Mouse (Mus musculus): ENCODE data around the gene Cdh22. TPM values are rescaled to one million over a fixed set of nuclear protein-coding genes. Genes with fewer than 3 reads are reported as not detected.

The Cdh22 gene
- polyA plus RNA-seq, 1 experiment from 2014 or later, result 0.78 TPM

DNA sequence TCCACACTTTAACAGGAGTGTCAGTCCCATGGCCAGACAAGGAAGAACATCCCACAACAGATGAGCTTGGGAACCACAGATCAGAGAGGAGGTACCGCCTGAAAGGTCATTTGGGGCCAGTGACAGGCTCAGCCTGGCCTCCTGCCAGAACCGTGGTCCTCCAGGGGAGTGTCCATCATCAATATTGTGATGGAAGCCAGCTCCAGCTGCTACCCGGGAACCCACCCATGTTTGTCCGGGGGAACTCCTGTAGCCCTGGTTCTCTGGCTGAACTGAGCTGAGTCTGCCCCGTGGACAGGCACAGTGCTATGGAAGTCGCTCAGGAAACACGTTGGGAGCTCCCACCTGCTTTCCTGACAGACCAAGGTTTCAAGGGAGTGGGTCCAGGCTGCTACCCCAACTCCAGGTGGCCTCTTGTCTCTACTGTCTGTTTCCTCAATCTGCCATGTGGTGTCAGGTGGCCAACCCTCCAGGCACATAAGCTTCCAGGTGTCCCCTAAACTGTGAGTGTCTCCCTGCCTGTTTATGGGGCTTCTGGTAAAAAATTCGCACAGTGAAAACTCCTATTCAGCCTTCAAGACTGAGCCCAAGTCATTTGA is 14.2 kb downstream of the Cdh22 start:
- Histone ChIP-seq H3K9me3 (replicated peaks) (no peaks in the 10 kb centered on the region), H3K27me3 (peaks cover 99% of the 10 kb centered on the region), H3K4me3 (replicated peaks) (no peak overlapping the region), H3K9ac (no peak overlapping the region), H3K27ac (no peak overlapping the region), H3K4me1 (peaks cover 9% of the 10 kb centered on the region), H3K4me2 (no peak overlapping the region), H3K36me3 (no peaks in the 10 kb centered on the region)
- no peak for ATAC-seq (replicated peaks; ENCODE audit: low FRiP score)
- whole genome bisulfite sequencing, result 57% methylated on average over 8 of the region's 8 CpGs

GRCm38 (mm10) chr2:165218954-165219353 is 15.7 kb downstream of the Cdh22 start:
- WGBS, result 67% methylated on average over 8 of the region's 8 CpGs
- peaks cover 15% of the 10 kb centered on the region for H3K4me1 ChIP-seq
- H3K27ac ChIP-seq, result no peak overlapping the region
- H3K9ac ChIP-seq, result no peak overlapping the region
- no peaks in the 10 kb centered on the region for H3K9me3 ChIP-seq (replicated peaks)
- no peak for ATAC-seq (replicated peaks; ENCODE audit: low FRiP score)
- H3K4me2 ChIP-seq, result no peak overlapping the region
- H3K36me3 ChIP-seq, result no peaks in the 10 kb centered on the region
- no peak overlapping the region for H3K4me3 ChIP-seq (replicated peaks)
- H3K27me3 ChIP-seq, result peaks cover 100% of the 10 kb centered on the region

- no peak overlapping the region for H3K9ac ChIP-seq
- no peak overlapping the region for H3K4me2 ChIP-seq
- ATAC-seq (replicated peaks; ENCODE audit: low FRiP score), result no peak
- no peaks in the 10 kb centered on the region for H3K9me3 ChIP-seq (replicated peaks)
- H3K36me3 ChIP-seq, result no peaks in the 10 kb centered on the region
- H3K27me3 ChIP-seq, result peaks cover 100% of the 10 kb centered on the region
- no peak overlapping the region for H3K4me3 ChIP-seq (replicated peaks)
- H3K27ac ChIP-seq, result no peak overlapping the region
- 81% methylated on average over 16 of the region's 16 CpGs for WGBS
- H3K4me1 ChIP-seq, result peaks cover 20% of the 10 kb centered on the region
Measured at GRCm38 (mm10) chr2:165217361-165218149, 17.1 kb downstream of the Cdh22 start.

- Histone ChIP-seq H3K4me2 (peak overlapping the region; percentile 45), H3K4me1 (peaks cover 37% of the 10 kb centered on the region), H3K9me3 (replicated peaks) (no peaks in the 10 kb centered on the region), H3K9ac (no peak overlapping the region), H3K4me3 (replicated peaks) (peak overlapping the region; percentile 11), H3K27me3 (peaks cover 100% of the 10 kb centered on the region), H3K36me3 (no peaks in the 10 kb centered on the region), H3K27ac (no peak overlapping the region)
- WGBS, result 2% methylated on average over 39 of the region's 39 CpGs
- peak; percentile 56; the same call in 1 of the 2 replicates for ATAC-seq (replicated peaks; ENCODE audit: low FRiP score)
Measured at GRCm38 (mm10) chr2:165215103-165215951, 19.3 kb downstream of the Cdh22 start.

DNA sequence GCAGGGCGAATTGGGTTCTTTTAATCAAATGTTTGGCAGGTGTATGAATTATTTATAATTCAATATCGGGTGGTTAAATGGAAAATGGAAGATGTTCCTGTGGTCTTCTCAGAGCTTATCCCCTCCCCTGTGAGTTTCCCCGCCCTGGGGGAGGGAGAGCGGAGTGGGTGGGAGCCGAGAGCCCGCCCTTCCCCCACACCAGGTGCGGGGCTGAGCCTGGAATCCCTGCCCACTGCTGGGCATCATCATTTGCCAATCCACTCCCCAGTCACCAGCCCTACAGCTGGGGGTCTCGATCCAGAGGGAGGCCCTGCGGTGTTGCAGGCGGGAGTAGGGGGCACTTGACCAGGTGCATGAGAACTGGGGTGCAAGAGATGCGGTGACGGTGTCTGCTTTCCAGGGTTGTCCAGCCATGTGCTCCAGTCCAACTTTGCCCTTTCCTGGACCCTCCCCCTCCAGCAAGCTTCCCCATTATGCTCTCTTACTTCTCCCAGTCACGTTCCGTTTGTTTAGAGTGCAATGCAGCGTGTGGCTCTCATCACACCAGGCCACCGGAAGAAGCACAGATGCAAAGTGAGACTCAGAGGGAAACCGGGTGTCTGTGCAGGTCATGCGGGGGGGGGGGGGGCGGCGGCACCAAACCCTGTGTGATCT is 23.1 kb downstream of the Cdh22 start:
- no peaks in the 10 kb centered on the region for H3K36me3 ChIP-seq
- H3K4me3 ChIP-seq (replicated peaks), result no peak overlapping the region
- peaks cover 39% of the 10 kb centered on the region for H3K4me1 ChIP-seq
- H3K27ac ChIP-seq, result no peak overlapping the region
- peaks cover 97% of the 10 kb centered on the region for H3K27me3 ChIP-seq
- H3K9ac ChIP-seq, result no peak overlapping the region
- H3K4me2 ChIP-seq, result peak overlapping the region; percentile 24; the same call in 1 of the 2 replicates
- no peak; the same call in 1 of the 2 replicates for ATAC-seq (replicated peaks; ENCODE audit: low FRiP score)
- 2% methylated on average over 20 of the region's 20 CpGs for WGBS
- H3K9me3 ChIP-seq (replicated peaks), result no peaks in the 10 kb centered on the region

GRCm38 (mm10) chr2:165210948-165211347 is 23.7 kb downstream of the Cdh22 start:
- Histone ChIP-seq H3K9me3 (replicated peaks) (no peaks in the 10 kb centered on the region), H3K4me3 (replicated peaks) (no peak overlapping the region), H3K27me3 (peaks cover 96% of the 10 kb centered on the region), H3K4me2 (peak overlapping the region; percentile 22; the same call in 1 of the 2 replicates), H3K4me1 (peaks cover 35% of the 10 kb centered on the region), H3K36me3 (no peaks in the 10 kb centered on the region), H3K27ac (no peak overlapping the region), H3K9ac (no peak overlapping the region)
- no peak for ATAC-seq (replicated peaks; ENCODE audit: low FRiP score)
- under 1% methylated on average over 15 of the region's 15 CpGs for WGBS

- ATAC-seq (replicated peaks; ENCODE audit: low FRiP score), result no peak
- WGBS, result 72% methylated on average over 11 of the region's 11 CpGs
- H3K27me3 ChIP-seq, result peaks cover 95% of the 10 kb centered on the region
Measured at GRCm38 (mm10) chr2:165207689-165208088, 27.0 kb downstream of the Cdh22 start.

DNA sequence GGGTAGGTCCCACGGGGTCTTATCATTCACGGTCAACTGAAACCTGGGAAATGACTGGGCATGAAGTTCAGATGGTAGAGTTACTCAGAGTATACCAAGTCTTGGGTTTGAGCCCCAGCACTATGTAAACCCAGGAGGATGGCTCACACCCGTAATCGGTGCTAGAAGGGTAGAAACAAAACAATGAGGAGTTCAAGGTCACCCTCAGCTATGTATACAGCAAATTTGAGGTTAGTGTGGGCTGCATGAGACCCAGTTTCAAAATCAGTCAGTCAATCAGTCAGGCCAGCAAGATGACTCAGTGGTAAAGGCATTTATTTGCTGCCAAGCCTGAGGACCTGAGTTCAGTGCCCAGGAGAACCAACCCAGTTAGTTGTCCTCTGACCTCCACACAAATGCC is 27.6 kb downstream of the Cdh22 start:
- Histone ChIP-seq H3K4me1 (peaks cover 24% of the 10 kb centered on the region), H3K9me3 (replicated peaks) (no peaks in the 10 kb centered on the region), H3K27me3 (peaks cover 95% of the 10 kb centered on the region), H3K4me3 (replicated peaks) (no peak overlapping the region), H3K36me3 (no peaks in the 10 kb centered on the region), H3K27ac (no peak overlapping the region), H3K4me2 (no peak overlapping the region), H3K9ac (no peak overlapping the region)
- WGBS, result 75% methylated on average over 4 of the region's 4 CpGs
- ATAC-seq (replicated peaks; ENCODE audit: low FRiP score), result no peak

More at GRCm38 (mm10) chr2:165207689-165208088, 27.0 kb downstream of the Cdh22 start:
- Histone ChIP-seq H3K27ac (no peak overlapping the region), H3K36me3 (no peaks in the 10 kb centered on the region), H3K9me3 (replicated peaks) (no peaks in the 10 kb centered on the region), H3K4me3 (replicated peaks) (no peak overlapping the region), H3K9ac (no peak overlapping the region), H3K4me2 (no peak overlapping the region), H3K4me1 (peaks cover 19% of the 10 kb centered on the region)

DNA sequence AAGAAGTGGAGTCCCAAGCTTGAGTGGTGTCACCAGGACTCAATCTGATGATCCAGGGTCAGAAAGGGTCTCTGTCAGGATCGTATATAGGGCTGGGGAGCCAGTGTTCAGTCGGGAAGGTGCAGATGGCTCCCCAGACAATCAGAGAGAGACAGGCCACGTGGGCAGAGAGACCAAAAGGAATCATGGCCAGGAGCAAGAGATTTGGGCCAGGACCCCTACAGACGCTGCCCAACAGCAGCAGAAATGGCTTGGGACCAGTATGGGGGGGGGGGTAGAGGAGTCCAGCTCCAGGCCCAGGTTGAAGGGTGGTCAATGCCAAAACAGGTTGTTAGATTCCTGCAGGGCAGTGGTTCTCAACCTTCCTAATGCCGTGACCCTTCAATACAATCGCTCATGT is 29.2 kb downstream of the Cdh22 start:
- Histone ChIP-seq H3K4me3 (replicated peaks) (no peak overlapping the region), H3K4me1 (peaks cover 16% of the 10 kb centered on the region), H3K27ac (no peak overlapping the region), H3K27me3 (peaks cover 95% of the 10 kb centered on the region), H3K4me2 (no peak overlapping the region), H3K36me3 (no peaks in the 10 kb centered on the region), H3K9me3 (replicated peaks) (no peaks in the 10 kb centered on the region), H3K9ac (no peak overlapping the region)
- ATAC-seq (replicated peaks; ENCODE audit: low FRiP score), result no peak
- WGBS, result 62% methylated on average over 6 of the region's 6 CpGs

DNA sequence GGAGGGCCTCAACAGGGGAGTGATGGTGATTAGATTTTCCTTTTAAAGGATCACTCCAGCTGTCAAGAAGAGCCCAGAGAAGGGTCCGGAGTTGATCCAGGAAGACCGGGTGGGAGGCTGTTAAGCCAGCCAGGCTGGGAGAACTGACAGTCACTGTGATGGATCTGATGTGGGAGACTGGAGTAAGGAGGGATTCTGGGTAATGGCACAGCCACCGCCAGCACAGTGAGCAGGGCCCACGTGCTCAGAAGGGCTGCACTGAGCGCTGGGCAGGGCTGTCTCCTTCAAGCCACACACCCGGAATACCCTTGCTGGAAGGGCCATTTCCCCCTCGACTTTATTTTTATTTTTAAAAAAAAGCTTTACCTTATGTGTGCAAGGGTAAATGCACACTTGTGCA is 29.7 kb downstream of the Cdh22 start:
- no peak for ATAC-seq (replicated peaks; ENCODE audit: low FRiP score)
- WGBS, result 15% methylated on average over 7 of the region's 7 CpGs
- no peak overlapping the region for H3K4me2 ChIP-seq
- H3K4me3 ChIP-seq (replicated peaks), result no peak overlapping the region
- H3K4me1 ChIP-seq, result peaks cover 13% of the 10 kb centered on the region
- H3K9me3 ChIP-seq (replicated peaks), result no peaks in the 10 kb centered on the region
- no peak overlapping the region for H3K27ac ChIP-seq
- no peak overlapping the region for H3K9ac ChIP-seq
- no peaks in the 10 kb centered on the region for H3K36me3 ChIP-seq
- H3K27me3 ChIP-seq, result peaks cover 95% of the 10 kb centered on the region

Measured in kidney, embryonic 15.5 days (tissue).